Mouse (Mus musculus) G1E-ER4 (cell line): ENCODE results near the gene Cacnb3. TPM values are rescaled to one million over a fixed set of nuclear protein-coding genes. Genes with fewer than 3 reads are reported as not detected.

ENCODE experiments used
- GATA1 ChIP-seq: IDR thresholded peaks from one replicate; pipeline ENCODE4 v1.8.0; 2012; ENCODE audit warnings: low read length, inconsistent platforms
- polyA plus RNA-seq: library from polyadenylated mRNA; stranded (reverse); fragments of >175 nt; gene quantifications from 2 replicates; pipeline ENCODE4 v1.2.3, GENCODE M21; 2012

Cacnb3 gene
- polyA plus RNA-seq, 1 experiment, result 0.45 TPM

- no peak for TF ChIP-seq GATA1
Observed at GRCm38 (mm10) chr15:98674994-98675545, 44.4 kb downstream of the Cacnb3 start.

GRCm38 (mm10) chr15:98675634-98676250 lies 45.1 kb downstream of the Cacnb3 start:
- TF ChIP-seq GATA1, result no peak

GRCm38 (mm10) chr15:98676471-98676870 lies 45.8 kb downstream of the Cacnb3 start:
- no peak for TF ChIP-seq GATA1

- no peak for TF ChIP-seq GATA1
Observed at GRCm38 (mm10) chr15:98676940-98677728, 46.5 kb downstream of the Cacnb3 start, which contains the start of gene Rnd1. Rnd1 (minus strand) TSS chr15:98677461.

GRCm38 (mm10) chr15:98677977-98678376 lies 47.3 kb downstream of the Cacnb3 start:
- TF ChIP-seq GATA1, result no peak

- TF ChIP-seq GATA1, result no peak
Observed at GRCm38 (mm10) chr15:98680660-98681059, 50.0 kb downstream of the Cacnb3 start.

GRCm38 (mm10) chr15:98681633-98682032 lies 51.0 kb downstream of the Cacnb3 start:
- no peak for TF ChIP-seq GATA1

GRCm38 (mm10) chr15:98683177-98683576 lies 52.5 kb downstream of the Cacnb3 start:
- no peak for TF ChIP-seq GATA1

GRCm38 (mm10) chr15:98683746-98684145 lies 53.1 kb downstream of the Cacnb3 start:
- TF ChIP-seq GATA1, result no peak

GRCm38 (mm10) chr15:98685926-98686325 lies 55.3 kb downstream of the Cacnb3 start:
- TF ChIP-seq GATA1, result no peak

GRCm38 (mm10) chr15:98689682-98690081 lies 59.0 kb downstream of the Cacnb3 start:
- no peak for TF ChIP-seq GATA1

GRCm38 (mm10) chr15:98691486-98692147 lies 61.0 kb downstream of the Cacnb3 start:
- TF ChIP-seq GATA1, result no peak

- no peak for TF ChIP-seq GATA1
Observed at GRCm38 (mm10) chr15:98692171-98692715, 61.6 kb downstream of the Cacnb3 start.

Other genes starting within 250 kb of the Cacnb3 start
- not detected in 2 replicates for gene Olfr283, start 249.9 kb upstream of the Cacnb3 start, polyA plus RNA-seq
- gene Olfr282, start 199.6 kb upstream of the Cacnb3 start, polyA plus RNA-seq, result not detected in 2 replicates
- not detected in 2 replicates for gene Olfr281, start 178.3 kb upstream of the Cacnb3 start, polyA plus RNA-seq
- not detected in 2 replicates for gene OR5BS1P, start 160.9 kb upstream of the Cacnb3 start, polyA plus RNA-seq
- gene Lalba, start 148.1 kb upstream of the Cacnb3 start, polyA plus RNA-seq, result not detected in 2 replicates
- not detected in 2 replicates for gene Olfr279, start 138.4 kb upstream of the Cacnb3 start, polyA plus RNA-seq
- gene Kansl2, start 96.6 kb upstream of the Cacnb3 start, polyA plus RNA-seq, result 43.8 and 46.5 TPM in 2 replicates
- gene Ccnt1, start 59.9 kb upstream of the Cacnb3 start, polyA plus RNA-seq, result 2.6 and 3.5 TPM in 2 replicates
- not detected in 2 replicates for gene 4930415O20Rik, start 59.8 kb upstream of the Cacnb3 start, polyA plus RNA-seq
- 16.9 and 17.3 TPM in 2 replicates for gene Adcy6, start 20.8 kb upstream of the Cacnb3 start, polyA plus RNA-seq
- 120 and 126 TPM in 2 replicates for gene Ddx23, start 32.1 kb downstream of the Cacnb3 start, polyA plus RNA-seq
- 0.08 and 0.09 TPM in 2 replicates for gene Rnd1, start 46.6 kb downstream of the Cacnb3 start, polyA plus RNA-seq
- gene Ccdc65, start 77.4 kb downstream of the Cacnb3 start, polyA plus RNA-seq, result not detected in 2 replicates
- 9.6 and 10.2 TPM in 2 replicates for gene Fkbp11, start 97.4 kb downstream of the Cacnb3 start, polyA plus RNA-seq
- 37.5 and 43.4 TPM in 2 replicates for gene Arf3, start 132.4 kb downstream of the Cacnb3 start, polyA plus RNA-seq
- gene Wnt10b, start 147.3 kb downstream of the Cacnb3 start, polyA plus RNA-seq, result not detected in 2 replicates
- not detected in 2 replicates for gene Wnt1, start 159.0 kb downstream of the Cacnb3 start, polyA plus RNA-seq
- 0.14 and 0.15 TPM in 2 replicates for gene Ddn, start 178.7 kb downstream of the Cacnb3 start, polyA plus RNA-seq
- 131 and 155 TPM in 2 replicates for gene Prkag1, start 200.7 kb downstream of the Cacnb3 start, polyA plus RNA-seq
- gene Kmt2d, start 240.4 kb downstream of the Cacnb3 start, polyA plus RNA-seq, result 38.0 and 38.1 TPM in 2 replicates